Mouse (Mus musculus) layer of hippocampus, adult 2 months (tissue): ENCODE measurements around the gene Rbm44. TPM values are rescaled to one million over a fixed set of nuclear protein-coding genes. Genes with fewer than 3 reads are reported as not detected.

ENCODE experiments used
- DNase-seq, 2 experiments: peaks; one replicate each; pipeline ENCODE4 v3.0.0; 2022; ENCODE audit warnings: low spot score in 2 of 2
- H3K27ac ChIP-seq: fragments of 200-600 bp; 2 replicates; pipeline ENCODE4 v1.8.1; 2022
- H3K4me3 ChIP-seq: fragments of 200-600 bp; 2 replicates; pipeline ENCODE4 v1.8.1; 2022; ENCODE audit warnings: mild to moderate bottlenecking
- CTCF ChIP-seq: fragments of 200-600 bp; conservative IDR thresholded peaks from 2 replicates; pipeline ENCODE4 v1.8.1; 2022; ENCODE audit warnings: antibody characterized with exemption, mild to moderate bottlenecking, moderate library complexity
- total RNA-seq, 2 experiments: library from RNA; stranded (reverse); gene quantifications; 2 replicates each; pipeline ENCODE4 v1.2.3; 2021

Rbm44 gene
- total RNA-seq, 2 experiments from 2014 or later, result not detected

DNA sequence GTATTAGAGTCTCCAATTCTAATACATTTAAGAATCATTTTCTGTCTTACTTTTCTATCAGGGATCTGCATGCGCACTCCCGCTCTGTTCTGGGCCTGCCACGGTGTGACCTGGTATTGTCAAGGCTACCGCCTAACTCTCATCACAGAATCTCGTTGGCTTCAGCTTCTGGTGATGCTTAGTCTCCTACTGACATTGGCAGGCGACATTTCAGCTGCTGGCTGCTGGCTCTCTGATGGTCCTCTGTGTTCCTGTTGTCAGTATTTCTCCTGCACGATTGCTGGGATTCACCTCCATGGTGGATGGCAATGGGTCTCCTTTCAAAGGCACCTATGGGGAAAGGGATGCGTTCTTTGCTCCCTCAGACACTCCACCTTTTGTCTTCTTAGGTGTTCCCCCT is 61.4 kb downstream of the Rbm44 start:
- peak overlapping the region; percentile 98 for H3K27ac ChIP-seq
- no peak for TF ChIP-seq CTCF
- no peak overlapping the region for H3K4me3 ChIP-seq
- no peak for DNase-seq

DNA sequence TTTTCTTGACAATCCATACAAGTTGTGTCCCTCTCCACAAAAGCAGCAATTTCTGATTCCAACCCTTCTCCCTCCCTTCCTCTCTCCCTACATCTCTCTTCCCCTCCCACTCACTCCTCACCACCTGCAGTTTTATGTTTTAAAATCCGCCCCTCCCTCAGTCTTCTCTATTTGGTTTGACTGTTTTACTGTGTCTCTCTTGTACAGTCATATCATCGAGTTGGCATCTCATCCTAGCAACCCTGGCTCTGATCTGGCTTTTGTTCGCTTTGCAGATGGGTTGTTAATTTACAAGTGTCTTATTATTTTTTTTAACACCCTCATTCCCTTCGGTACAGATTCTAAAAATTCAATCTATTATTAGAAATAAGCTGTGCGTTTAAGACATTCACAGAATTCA is 62.0 kb downstream of the Rbm44 start:
- TF ChIP-seq CTCF, result no peak
- H3K27ac ChIP-seq, result peak overlapping the region; percentile 98
- no peak overlapping the region for H3K4me3 ChIP-seq
- DNase-seq, result peak; percentile 61 to 86

DNA sequence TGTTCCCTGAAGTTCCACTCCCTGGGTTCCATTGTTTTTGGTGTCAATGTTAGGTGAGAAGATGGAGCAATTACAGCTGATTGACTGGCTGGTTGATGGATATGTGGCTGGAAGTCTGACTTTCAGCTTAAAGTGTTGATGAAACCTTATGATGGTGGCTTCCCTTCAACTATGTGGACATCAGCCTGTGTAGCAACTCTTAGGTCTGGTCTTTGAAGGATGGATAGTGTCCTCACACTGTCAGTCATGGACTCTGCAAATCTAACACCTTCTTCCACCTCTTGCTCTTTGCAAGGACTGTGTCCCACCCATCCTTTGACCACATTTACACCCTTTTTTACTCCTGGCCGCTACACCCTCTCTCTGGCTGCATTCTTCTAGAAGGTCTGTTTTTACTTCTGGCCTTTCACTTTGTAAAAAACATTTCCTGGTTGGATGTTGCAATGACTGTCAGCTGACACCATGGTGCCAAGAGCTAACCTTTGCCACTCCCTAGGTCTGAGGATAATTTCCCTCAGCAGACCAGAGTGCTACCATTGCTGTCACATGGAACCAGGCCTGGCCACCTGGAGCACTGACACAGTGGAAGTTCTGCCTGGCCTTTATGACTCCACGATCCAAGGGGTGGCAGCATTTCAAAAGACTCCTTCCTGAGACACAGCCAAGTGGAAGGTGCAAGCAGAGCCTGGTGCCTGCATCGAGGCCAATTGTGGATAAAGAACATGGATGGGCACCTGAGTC is 62.6 kb downstream of the Rbm44 start:
- no peak for DNase-seq
- TF ChIP-seq CTCF, result no peak
- Histone ChIP-seq H3K4me3 (no peak overlapping the region), H3K27ac (peak overlapping the region; percentile 98)

DNA sequence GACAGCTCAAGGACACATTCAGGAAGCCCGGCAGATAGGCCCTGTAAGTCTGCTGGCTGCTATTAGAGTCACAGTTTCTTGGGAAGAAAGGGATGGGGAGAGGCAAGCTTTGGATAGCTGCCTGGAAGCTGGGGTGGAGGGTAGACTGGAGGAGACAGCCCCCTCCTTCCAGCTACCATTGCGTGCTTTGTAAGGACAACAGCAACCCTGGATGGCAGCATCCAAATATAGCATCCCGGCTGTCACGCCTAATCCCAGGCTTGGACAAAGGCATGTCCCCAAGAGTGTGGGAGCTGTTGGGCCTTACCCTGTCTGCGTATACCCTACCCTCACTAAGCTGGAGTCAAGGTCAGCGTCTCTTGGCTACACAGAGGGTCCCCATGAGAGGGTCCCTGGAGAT is 64.5 kb downstream of the Rbm44 start:
- Histone ChIP-seq H3K4me3 (no peak overlapping the region), H3K27ac (peak overlapping the region; percentile 98)
- DNase-seq, result peak in 1 of 2 experiments; percentile 77
- TF ChIP-seq CTCF, result no peak

DNA sequence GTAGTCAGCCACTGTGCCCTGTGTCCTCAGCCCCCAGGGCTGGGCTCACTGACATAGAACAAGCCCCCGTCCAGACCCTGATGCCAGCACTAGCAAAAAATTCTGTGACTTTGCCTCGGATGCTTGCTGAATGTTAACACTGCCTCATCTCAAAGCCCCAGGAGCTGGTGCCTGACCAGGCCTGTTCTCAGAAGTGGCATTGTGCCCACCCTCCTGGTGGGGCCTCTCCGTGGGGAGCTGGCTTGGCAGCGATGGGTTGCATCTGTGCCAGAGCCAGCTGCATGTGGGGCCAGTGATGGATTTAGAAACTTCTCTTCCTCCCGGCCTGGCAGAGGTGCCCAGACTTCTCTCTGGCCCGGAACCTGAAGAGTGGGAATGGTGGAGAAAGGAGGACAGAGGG is 64.9 kb downstream of the Rbm44 start:
- DNase-seq, result peak; percentile 89 to 92
- Histone ChIP-seq H3K4me3 (no peak overlapping the region), H3K27ac (peak overlapping the region; percentile 98)
- TF ChIP-seq CTCF, result no peak

DNA sequence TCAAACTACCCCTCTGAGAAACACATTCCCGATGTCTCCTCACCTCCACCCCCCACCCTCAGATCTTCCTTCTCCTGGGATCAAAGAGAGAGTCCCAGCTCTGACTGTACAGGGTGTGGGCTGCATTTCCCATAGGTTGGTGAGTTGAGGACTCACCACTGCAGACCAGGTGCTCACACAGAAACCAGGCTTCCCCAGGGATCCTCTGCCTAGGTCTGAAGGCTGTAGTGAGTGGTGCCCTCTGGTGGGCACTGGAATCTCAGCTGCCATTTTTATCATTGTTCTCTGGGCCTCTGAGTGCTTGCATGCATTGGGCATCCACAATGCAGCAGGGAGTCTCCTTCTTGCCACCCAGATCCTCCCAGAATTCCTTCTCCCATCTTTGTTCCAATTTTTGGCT is 66.2 kb downstream of the Rbm44 start:
- peak overlapping the region; percentile 98 for H3K27ac ChIP-seq
- peak; percentile 86 for TF ChIP-seq CTCF
- no peak overlapping the region for H3K4me3 ChIP-seq
- peak; percentile 74 for DNase-seq

DNA sequence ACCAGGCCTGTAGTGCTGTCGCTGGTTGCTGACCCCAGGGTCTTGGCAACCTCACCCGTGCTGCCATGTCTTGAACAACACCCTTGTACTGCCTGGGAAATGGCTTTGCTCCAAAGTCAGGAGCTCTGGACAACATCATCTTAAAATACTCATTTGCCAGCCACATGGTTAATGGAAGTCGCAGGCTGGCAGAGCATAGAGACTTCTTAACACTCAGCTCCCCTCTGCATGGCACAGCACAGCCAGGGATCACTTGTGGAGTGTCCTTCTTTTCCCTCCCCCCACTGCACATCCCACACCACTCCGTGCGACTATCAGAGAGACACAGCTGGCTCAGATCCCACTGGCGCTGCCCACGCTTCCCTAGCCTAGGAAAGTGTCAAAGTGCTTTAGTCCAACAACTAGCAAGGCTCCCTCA is 66.7 kb downstream of the Rbm44 start:
- Histone ChIP-seq H3K27ac (peak overlapping the region; percentile 98), H3K4me3 (no peak overlapping the region)
- DNase-seq, result no peak
- no peak for TF ChIP-seq CTCF

DNA sequence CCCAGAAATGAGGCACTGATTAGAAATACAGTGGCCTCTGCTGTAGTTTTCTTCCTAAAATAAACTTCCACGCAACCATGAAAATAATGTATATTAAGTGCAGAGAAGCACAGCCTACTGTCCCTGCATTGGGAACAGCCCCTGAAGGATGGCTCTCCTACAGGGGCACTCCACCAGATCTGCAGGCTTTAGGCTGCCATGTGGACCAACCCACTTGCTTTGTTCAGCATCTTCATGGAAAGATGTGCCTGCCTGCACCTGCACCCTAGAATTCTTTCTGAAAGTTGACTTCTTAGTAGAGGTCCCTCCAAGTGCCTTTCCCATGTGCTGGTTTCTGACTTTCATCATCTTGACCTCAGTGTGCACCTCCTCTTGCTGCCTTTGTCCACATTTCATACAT is 70.4 kb downstream of the Rbm44 start:
- Histone ChIP-seq H3K27ac (peak overlapping the region; percentile 43; the same call in 1 of the 2 replicates), H3K4me3 (no peak overlapping the region)
- no peak for TF ChIP-seq CTCF
- no peak for DNase-seq

DNA sequence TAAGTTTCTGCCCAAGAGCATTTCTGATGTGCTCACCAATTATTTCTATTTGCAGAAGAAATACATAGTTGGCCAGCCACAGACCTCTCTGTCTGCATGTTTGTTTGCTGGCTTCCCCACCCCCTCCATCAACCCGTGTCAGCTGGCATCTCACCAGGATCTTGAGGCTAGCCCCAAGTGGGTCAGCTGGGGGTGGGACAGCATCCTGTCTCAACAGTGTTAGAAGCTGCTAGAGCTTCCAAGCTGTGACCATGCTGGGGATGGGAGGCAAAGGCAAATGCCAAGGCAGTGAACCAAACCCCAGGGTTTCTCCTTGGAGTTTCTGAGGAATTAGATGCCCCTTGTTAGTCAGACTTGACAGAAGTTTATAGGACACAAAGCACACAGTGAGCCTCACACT is 71.1 kb downstream of the Rbm44 start:
- TF ChIP-seq CTCF, result no peak
- DNase-seq, result no peak
- Histone ChIP-seq H3K4me3 (no peak overlapping the region), H3K27ac (peak overlapping the region; percentile 43)

DNA sequence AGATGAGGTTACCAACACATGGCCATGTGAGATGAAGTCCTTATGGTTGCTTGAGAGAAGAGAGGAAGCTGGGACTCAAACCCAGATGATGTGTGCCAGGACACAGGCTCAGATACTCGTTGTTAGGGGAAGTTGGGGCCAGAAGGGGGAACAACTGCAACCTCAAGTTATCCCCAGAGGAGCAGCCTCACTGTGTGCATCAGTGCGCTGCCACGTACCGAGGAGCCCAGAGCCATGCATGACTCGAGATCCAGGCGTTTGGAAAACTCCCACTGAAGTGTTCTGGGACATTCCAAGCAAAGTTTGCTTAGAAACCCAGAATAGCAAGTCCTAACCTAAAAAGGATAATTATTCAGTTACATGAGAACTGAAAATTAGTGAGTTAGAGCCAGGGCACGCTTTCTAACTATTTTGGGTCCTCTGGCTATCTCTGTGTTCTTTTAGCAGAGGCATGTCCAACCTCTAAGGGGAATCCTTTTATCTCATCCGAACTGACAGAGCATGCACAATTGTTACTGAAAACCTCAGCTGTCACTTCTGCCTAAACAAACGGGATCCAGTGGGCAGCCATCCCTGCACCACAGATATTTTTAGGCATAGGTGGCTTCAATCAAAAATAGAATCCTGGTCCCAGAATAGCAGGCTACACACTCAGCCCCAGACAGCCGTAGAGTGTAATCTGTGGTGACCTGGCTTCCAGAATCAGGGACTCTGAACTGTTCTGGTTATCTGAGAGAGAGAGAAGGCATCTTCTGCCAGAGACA is 71.8 kb downstream of the Rbm44 start:
- TF ChIP-seq CTCF, result no peak
- DNase-seq, result no peak
- H3K4me3 ChIP-seq, result no peak overlapping the region
- H3K27ac ChIP-seq, result peak overlapping the region; percentile 43

DNA sequence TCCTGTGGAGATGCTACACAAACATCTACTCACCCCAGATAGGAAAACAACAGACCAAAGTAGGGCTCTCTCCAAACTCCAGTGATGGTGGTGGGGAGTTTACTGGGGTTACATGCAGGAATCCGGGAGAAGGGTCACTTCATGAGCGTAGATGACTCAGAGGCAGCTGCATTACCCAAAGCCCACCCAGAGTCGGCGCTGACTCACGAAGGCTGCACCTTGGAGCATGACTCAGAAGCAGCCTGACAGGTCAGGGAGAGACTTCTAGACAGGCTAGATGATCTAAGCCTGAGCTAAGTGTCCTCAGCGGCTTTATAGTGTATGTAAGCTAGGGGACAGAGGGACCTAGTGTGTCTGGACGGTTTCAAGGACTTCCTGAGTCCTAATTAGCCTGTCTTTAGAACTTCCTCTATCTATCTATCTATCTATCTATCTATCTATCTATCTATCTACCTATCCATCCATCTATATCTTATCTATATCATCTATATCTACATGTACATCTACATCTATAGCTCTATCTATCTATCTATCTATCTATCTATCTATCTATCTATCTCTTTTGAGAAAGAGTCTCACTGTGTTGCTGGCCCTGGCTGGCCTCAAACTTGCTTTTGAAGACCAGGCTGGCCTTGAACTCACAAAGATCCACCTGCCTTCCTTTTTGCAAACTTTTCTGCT is 74.9 kb downstream of the Rbm44 start:
- no peak for TF ChIP-seq CTCF
- H3K4me3 ChIP-seq, result no peak overlapping the region
- no peak overlapping the region for H3K27ac ChIP-seq
- no peak for DNase-seq

DNA sequence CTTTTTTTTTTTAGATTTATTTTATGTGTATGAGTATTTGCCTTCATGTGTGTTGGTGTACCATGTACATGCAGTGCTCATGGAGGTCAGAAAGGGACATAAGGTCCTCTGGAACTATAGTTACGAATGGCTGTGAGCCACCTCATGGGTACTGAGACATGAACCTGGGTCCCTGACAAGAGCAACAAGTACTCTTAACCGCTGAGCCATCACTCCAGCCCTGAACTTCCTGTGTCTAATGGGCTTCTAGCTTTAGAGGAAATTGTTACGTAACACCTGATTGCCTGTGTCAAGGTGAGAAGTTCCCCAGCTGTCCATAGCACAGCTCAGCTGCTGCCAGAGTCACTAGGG is 75.4 kb downstream of the Rbm44 start:
- Histone ChIP-seq H3K27ac (no peak overlapping the region), H3K4me3 (no peak overlapping the region)
- no peak for TF ChIP-seq CTCF
- no peak for DNase-seq

Other genes with a start within 250 kb of the Rbm44 start
- 1 to 10 TPM in 1 of 2 experiments, under 1 TPM in 1; 0.88 to 1.6 TPM for gene Mlph, start 230.0 kb upstream of the Rbm44 start, total RNA-seq
- not detected for gene Prlh, start 192.0 kb upstream of the Rbm44 start, total RNA-seq
- gene Rab17, start 175.4 kb upstream of the Rbm44 start, total RNA-seq, result not detected
- 10 to 100 TPM; 77.6 to 82.3 TPM for gene Lrrfip1, start 146.4 kb upstream of the Rbm44 start, total RNA-seq
- gene Ramp1, start 34.7 kb downstream of the Rbm44 start, total RNA-seq, result 10 to 100 TPM; 57.2 to 61.5 TPM
- 10 to 100 TPM; 44.9 to 50.7 TPM for gene Ube2f, start 105.2 kb downstream of the Rbm44 start, total RNA-seq
- 10 to 100 TPM; 21.1 to 21.7 TPM for gene Scly, start 153.2 kb downstream of the Rbm44 start, total RNA-seq
- under 1 TPM; 0.05 to 0.10 TPM for gene Espnl, start 177.0 kb downstream of the Rbm44 start, total RNA-seq
- under 1 TPM in 1 of 2 experiments, not detected in 1; 0.15 TPM for gene Klhl30, start 205.9 kb downstream of the Rbm44 start, total RNA-seq
- gene Erfe, start 221.3 kb downstream of the Rbm44 start, total RNA-seq, result not detected